Mouse (Mus musculus) T-helper 17 cell (primary cell): ENCODE data around the gene Adamts14.

ENCODE experiments used
- in situ Hi-C, 2 experiments: fragments of 300-600 bp; cut with MboI, MseI; formaldehyde crosslinking; loops; 1 replicate in 1 of 2; 2 replicates in 1 of 2; pipeline ENCODE4 v1.15.1; 2025; ENCODE audit warnings: high pct_unique_total_duplicates in 2 of 2

Gene Adamts14

GRCm38 (mm10) chr10:61179927-61180326, 93.3 kb downstream of the Adamts14 start:
- in situ Hi-C loops: no loop called here

- in situ Hi-C loops: no loop called here
Measured at GRCm38 (mm10) chr10:61178687-61179086, 94.6 kb downstream of the Adamts14 start.

- in situ Hi-C loops: no loop called here
Measured at GRCm38 (mm10) chr10:61177751-61178150, 95.5 kb downstream of the Adamts14 start.

GRCm38 (mm10) chr10:61176221-61176790, 96.9 kb downstream of the Adamts14 start:
- in situ Hi-C loops: no loop called here

GRCm38 (mm10) chr10:61175442-61176204, 97.6 kb downstream of the Adamts14 start:
- in situ Hi-C loops: no loop called here

- in situ Hi-C loops: no loop called here
Measured at GRCm38 (mm10) chr10:61174711-61175441, 98.4 kb downstream of the Adamts14 start.

GRCm38 (mm10) chr10:61172496-61172895, 100.7 kb downstream of the Adamts14 start:
- in situ Hi-C loops: no loop called here

GRCm38 (mm10) chr10:61171654-61172053, 101.6 kb downstream of the Adamts14 start, which contains the start of gene Tbata:
Gene Tbata (plus strand): TSS chr10:61171954.
- in situ Hi-C loops: no loop called here

GRCm38 (mm10) chr10:61168393-61168792, 104.8 kb downstream of the Adamts14 start:
- in situ Hi-C loops: no loop called here

- in situ Hi-C loops: no loop called here
Measured at GRCm38 (mm10) chr10:61167333-61168096, 105.7 kb downstream of the Adamts14 start.

- in situ Hi-C loops: loop anchor here in 1 of 2 experiments (5.0 kb wide), 1 partner anchor 255 kb away; no protein-coding TSS in a partner anchor
Measured at GRCm38 (mm10) chr10:61162366-61162765, 110.9 kb downstream of the Adamts14 start.

- in situ Hi-C loops: loop anchor here in 1 of 2 experiments (5.0 kb wide), 1 partner anchor 253 kb away; no protein-coding TSS in a partner anchor
Measured at GRCm38 (mm10) chr10:61160671-61161070, 112.6 kb downstream of the Adamts14 start.

- in situ Hi-C loops: loop anchor here in 1 of 2 experiments (5.0 kb wide), 1 partner anchor 253 kb away; no protein-coding TSS in a partner anchor
Measured at GRCm38 (mm10) chr10:61160089-61160488, 113.1 kb downstream of the Adamts14 start.

GRCm38 (mm10) chr10:61158594-61158993, 114.6 kb downstream of the Adamts14 start:
- in situ Hi-C loops: no loop called here

- in situ Hi-C loops: no loop called here
Measured at GRCm38 (mm10) chr10:61156453-61156852, 116.8 kb downstream of the Adamts14 start.

- in situ Hi-C loops: no loop called here
Measured at GRCm38 (mm10) chr10:61155611-61156010, 117.6 kb downstream of the Adamts14 start.

GRCm38 (mm10) chr10:61152131-61152530, 121.1 kb downstream of the Adamts14 start:
- in situ Hi-C loops: no loop called here

- in situ Hi-C loops: no loop called here
Measured at GRCm38 (mm10) chr10:61150616-61151015, 122.6 kb downstream of the Adamts14 start.

- in situ Hi-C loops: loop anchor here in 1 of 2 experiments (10.0 kb wide), 2 partner anchors 455 to 1175 kb away; no protein-coding TSS in a partner anchor
Measured at GRCm38 (mm10) chr10:61149476-61149875, 123.8 kb downstream of the Adamts14 start.

- in situ Hi-C loops: loop anchor here in 1 of 2 experiments (10.0 kb wide), 2 partner anchors 457 to 1173 kb away; no protein-coding TSS in a partner anchor
Measured at GRCm38 (mm10) chr10:61147157-61148040, 125.8 kb downstream of the Adamts14 start, which contains the start of gene Sgpl1. Gene Sgpl1 (minus strand): TSS chr10:61147703.
